Mouse (Mus musculus): ENCODE measurements around the gene Agbl3. TPM values are rescaled to one million over a fixed set of nuclear protein-coding genes. Genes with fewer than 3 reads are reported as not detected.

The Agbl3 gene
- total RNA-seq, 2 experiments from 2014 or later: 2.5 to 3.2 TPM

DNA sequence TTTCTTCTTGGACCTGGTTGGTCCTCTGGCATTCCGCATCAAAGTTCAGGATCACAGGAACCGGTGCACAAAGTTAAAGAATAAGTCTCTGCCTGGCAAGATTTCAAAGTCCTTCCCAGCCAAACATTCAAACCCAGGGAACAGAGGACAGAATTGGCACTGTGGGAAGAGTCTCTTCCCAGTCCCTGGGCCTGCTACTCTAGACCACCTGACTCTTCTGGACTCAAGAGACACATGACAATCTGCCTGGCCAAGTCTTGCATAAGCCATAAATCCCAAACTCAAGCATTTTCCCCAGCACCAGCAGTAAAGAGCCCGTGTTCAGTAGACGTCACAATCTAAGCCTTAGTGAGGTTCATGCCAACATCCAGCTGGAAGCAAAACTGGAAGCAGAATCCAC, 126.4 kb downstream of the Agbl3 start:
- DNase-seq: peak; percentile 38

DNA sequence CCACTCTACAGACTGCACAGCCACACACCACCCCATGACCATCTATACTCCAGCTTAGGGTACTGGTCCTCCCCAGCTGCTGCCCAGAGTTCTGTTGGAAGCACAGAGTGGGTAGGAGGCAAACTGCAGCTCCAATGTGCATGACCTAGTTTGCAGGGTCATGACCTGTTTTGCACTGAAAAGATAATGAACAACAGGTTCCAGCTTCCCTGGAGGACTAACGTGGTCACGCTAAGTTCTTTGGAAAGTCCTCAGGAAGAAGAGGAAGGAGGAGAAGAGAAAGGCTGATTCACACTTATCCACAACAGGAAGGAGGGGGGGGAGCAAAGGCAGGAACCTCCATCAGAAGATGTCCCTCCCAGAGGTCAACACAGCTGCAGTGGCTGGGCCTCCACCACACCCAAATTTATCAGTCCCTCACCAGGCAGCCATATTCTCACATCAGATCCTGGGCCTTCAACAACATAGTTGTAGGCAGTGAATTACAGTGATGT, 126.9 kb downstream of the Agbl3 start:
- DNase-seq: peak; percentile 44

- no peak for DNase-seq
These were observed 127.5 kb downstream of the Agbl3 start for GRCm38 (mm10) chr6:34907696-34908260.

Other genes with a start within 250 kb of the Agbl3 start
- 10 to 100 TPM; 33.2 to 40.8 TPM for gene Cald1, start 181.9 kb upstream of the Agbl3 start, total RNA-seq (2021)
- 10 to 100 TPM; 15.5 to 24.0 TPM for gene Tmem140, start 82.7 kb downstream of the Agbl3 start, total RNA-seq (2021)
- gene Cyren, start 97.6 kb downstream of the Agbl3 start, total RNA-seq (2021): 1 to 10 TPM; 2.6 to 4.1 TPM
- 1 to 10 TPM; 5.1 to 5.8 TPM for gene Wdr91, start 130.4 kb downstream of the Agbl3 start, total RNA-seq (2021)
- gene Stra8, start 139.7 kb downstream of the Agbl3 start, total RNA-seq (2021): not detected
- gene Slc23a4, start 208.0 kb downstream of the Agbl3 start, total RNA-seq (2021): under 1 TPM in 1 of 2 experiments, not detected in 1; 0.13 TPM

All from gastrocnemius, postnatal 25 days (tissue).